9 mouse cellular contexts compared by ENCODE assay signal in genomic region chr17:53694039-53694438, GRCm38 (mm10). TPM values are rescaled to one million over a fixed set of nuclear protein-coding genes. Genes with fewer than 3 reads are reported as not detected.
DNase-seq lines count a peak whose midpoint lies in the region; ATAC-seq and TF ChIP-seq lines count a peak whose summit lies in the region.
"Had no signal": no experiment of that assay in that cellular context is flagged by ENCODE, and none has a peak within 500 bp of the region (broad histone marks: within the 10 kb centered on the region; RNA-seq: fewer than 3 reads in every experiment).

No protein-coding gene starts in this region.

- TF ChIP-seq EP300 in stomach, postnatal 0 days (optimal IDR thresholded peaks at IDR 0.05), result no peak

- ATAC-seq in intestine, postnatal 0 days, result no peak
- ATAC-seq in intestine, embryonic 16.5 days, result no peak
- ATAC-seq in stomach, postnatal 0 days (ENCODE audit: low FRiP score, low TSS enrichment), result no peak
- no peak for ATAC-seq in intestine, embryonic 15.5 days

- 78% methylated on average over 2 of the region's 2 CpGs for WGBS in intestine, postnatal 0 days
- 84% methylated on average over 2 of the region's 2 CpGs for WGBS in intestine, embryonic 16.5 days
- WGBS in stomach, postnatal 0 days, result 78% methylated on average over 2 of the region's 2 CpGs
- 79% methylated on average over 2 of the region's 2 CpGs for WGBS in intestine, embryonic 15.5 days

- TF ChIP-seq CTCF in intestine, postnatal 0 days (IDR thresholded peaks at IDR 0.05; ENCODE audit: low read depth), result peak; percentile 73
- TF ChIP-seq CTCF in stomach, postnatal 0 days (IDR thresholded peaks at IDR 0.05; ENCODE audit: low read depth), result peak; percentile 80

- H3K27me3 ChIP-seq in intestine, postnatal 0 days (replicated peaks; ENCODE audit: control insufficient read depth, insufficient read depth, low read length), result no peaks in the 10 kb centered on the region
- no peaks in the 10 kb centered on the region for H3K27me3 ChIP-seq in intestine, embryonic 16.5 days (replicated peaks; ENCODE audit: control insufficient read depth, insufficient read depth, low read length)
- H3K27me3 ChIP-seq in stomach, postnatal 0 days (ENCODE audit: control insufficient read depth, insufficient read depth, low read length), result no peaks in the 10 kb centered on the region
- no peaks in the 10 kb centered on the region for H3K27me3 ChIP-seq in intestine, embryonic 15.5 days (replicated peaks)

- H3K9me3 ChIP-seq in intestine, postnatal 0 days (ENCODE audit: control insufficient read depth), result no peaks in the 10 kb centered on the region
- H3K9me3 ChIP-seq in intestine, embryonic 16.5 days (ENCODE audit: control insufficient read depth, low read length), result no peaks in the 10 kb centered on the region
- H3K9me3 ChIP-seq in stomach, postnatal 0 days (ENCODE audit: control insufficient read depth, low read length), result no peaks in the 10 kb centered on the region
- H3K9me3 ChIP-seq in intestine, embryonic 15.5 days, result no peaks in the 10 kb centered on the region

- no peak overlapping the region for H3K4me2 ChIP-seq in intestine, postnatal 0 days (replicated peaks; ENCODE audit: low read depth)
- H3K4me2 ChIP-seq in intestine, embryonic 16.5 days (ENCODE audit: low read depth, low read length), result no peak overlapping the region
- H3K4me2 ChIP-seq in stomach, postnatal 0 days (replicated peaks; ENCODE audit: low read depth), result no peak overlapping the region
- no peak overlapping the region for H3K4me2 ChIP-seq in intestine, embryonic 15.5 days (replicated peaks)

- H3K4me3 ChIP-seq in intestine, postnatal 0 days (ENCODE audit: low read depth, low read length), result no peak overlapping the region
- H3K4me3 ChIP-seq in intestine, embryonic 16.5 days (ENCODE audit: low read length), result no peak overlapping the region
- H3K4me3 ChIP-seq in stomach, postnatal 0 days (ENCODE audit: low read depth, low read length), result no peak overlapping the region
- H3K4me3 ChIP-seq in intestine, embryonic 15.5 days (replicated peaks), result no peak overlapping the region
- H3K4me3 ChIP-seq: myocyte had no signal

- H3K27ac ChIP-seq in intestine, postnatal 0 days (ENCODE audit: low read depth, low read length), result no peak overlapping the region
- H3K27ac ChIP-seq in intestine, embryonic 16.5 days (ENCODE audit: low read length), result no peak overlapping the region
- H3K27ac ChIP-seq in stomach, postnatal 0 days (replicated peaks), result no peak overlapping the region
- H3K27ac ChIP-seq in intestine, embryonic 15.5 days, result no peak overlapping the region

- no peak overlapping the region for H3K9ac ChIP-seq in intestine, postnatal 0 days (ENCODE audit: low read depth, low read length)
- H3K9ac ChIP-seq in intestine, embryonic 16.5 days (ENCODE audit: low read depth, low read length), result no peak overlapping the region
- no peak overlapping the region for H3K9ac ChIP-seq in stomach, postnatal 0 days (ENCODE audit: low read length)
- H3K9ac ChIP-seq in intestine, embryonic 15.5 days, result no peak overlapping the region

- H3K4me1 ChIP-seq in intestine, postnatal 0 days (replicated peaks; ENCODE audit: control insufficient read depth, insufficient read depth, low read length), result peaks cover 4% of the 10 kb centered on the region; the same call in 1 of the 2 replicates
- H3K4me1 ChIP-seq in intestine, embryonic 16.5 days (ENCODE audit: control insufficient read depth, insufficient read depth, low read length), result no peaks in the 10 kb centered on the region
- H3K4me1 ChIP-seq in stomach, postnatal 0 days (replicated peaks; ENCODE audit: control insufficient read depth, insufficient read depth), result no peaks in the 10 kb centered on the region
- H3K4me1 ChIP-seq in intestine, embryonic 15.5 days (replicated peaks), result 0 out of 2 replicates have a peak, but pooled peaks cover 5% of the 10 kb centered on the region

- peak; percentile 23 for DNase-seq in thymus, postnatal 0 days (ENCODE audit: low spot score)
- DNase-seq in thymus, adult 18-20 months, result no peak
- DNase-seq in cerebellum, adult 9-10 months, result peak; percentile 77
- peak; percentile 60 for DNase-seq in kidney, postnatal 10 days
- DNase-seq in stomach, postnatal 0 days (ENCODE audit: low spot score), result peak; percentile 21

- no peaks in the 10 kb centered on the region for H3K36me3 ChIP-seq in intestine, postnatal 0 days (ENCODE audit: control insufficient read depth, insufficient read depth)
- no peaks in the 10 kb centered on the region for H3K36me3 ChIP-seq in intestine, embryonic 16.5 days (ENCODE audit: control insufficient read depth, insufficient read depth, low read length)
- no peaks in the 10 kb centered on the region for H3K36me3 ChIP-seq in stomach, postnatal 0 days (ENCODE audit: control insufficient read depth, insufficient read depth, low read length)
- H3K36me3 ChIP-seq in intestine, embryonic 15.5 days, result no peaks in the 10 kb centered on the region

RNA-seq across cellular contexts. Expression of gene Sgo1, which starts 4.9 kb away (rescaled TPM):
- polyA plus RNA-seq in intestine, postnatal 0 days (2015; fragmentation: Nextera tagmentation; extraction: Ambion mirVana), result 11.8 and 13.0 TPM in 2 replicates
- polyA plus RNA-seq in intestine, embryonic 16.5 days (2015; fragmentation: Nextera tagmentation; extraction: Ambion mirVana), result 20.2 and 24.7 TPM in 2 replicates
- 62.6 and 66.7 TPM in 2 replicates for polyA plus RNA-seq in thymus, postnatal 0 days (2015; fragmentation: Nextera tagmentation; extraction: Ambion mirVana)
- polyA plus RNA-seq in stomach, postnatal 0 days (2015; fragmentation: Nextera tagmentation; extraction: Ambion mirVana), result 10.3 and 14.0 TPM in 2 replicates
- polyA plus RNA-seq in intestine, embryonic 15.5 days (2015; fragmentation: Nextera tagmentation; extraction: Ambion mirVana), result 27.8 and 36.0 TPM in 2 replicates

Comparison
In these comparisons a context has a peak if more than half of its experiments do, and no peak if none do; other contexts are left out.
1. DNase-seq: peak in thymus, postnatal 0 days (single experiment), cerebellum, adult 9-10 months (single experiment), kidney, postnatal 10 days (single experiment) and stomach, postnatal 0 days (single experiment); none in thymus, adult 18-20 months (0 of 2).